Mouse (Mus musculus) C2C12 (cell line): ENCODE measurements around the gene Psmb1. TPM values are rescaled to one million over a fixed set of nuclear protein-coding genes. Genes with fewer than 3 reads are reported as not detected.
"Not testable (repeated sequence)": the region's sequence is repeated elsewhere in the genome, so short reads cannot be mapped to it uniquely, and the experiment has no call there.

Source experiments
- H3K27me3 ChIP-seq: one replicate; pipeline ENCODE4 v1.6.1; 2011; ENCODE audit not compliant: control insufficient read depth, insufficient read depth, insufficient read length
- H3K36me3 ChIP-seq: one replicate; pipeline ENCODE4 v1.6.1; 2011; ENCODE audit not compliant: control insufficient read depth, insufficient read depth
- H3K4me3 ChIP-seq: one replicate; pipeline ENCODE4 v1.5.1; 2011; ENCODE audit warnings: mild to moderate bottlenecking, control low read depth; ENCODE audit not compliant: poor library complexity, insufficient read depth, severe bottlenecking
- H3K79me2 ChIP-seq: one replicate; pipeline ENCODE4 v1.6.1; 2011; ENCODE audit not compliant: control insufficient read depth, insufficient read depth
- H3K79me3 ChIP-seq: one replicate; pipeline ENCODE4 v1.6.1; 2011; ENCODE audit warnings: low read depth, control low read depth
- H3ac ChIP-seq: one replicate; pipeline ENCODE3; 2011; ENCODE audit warnings: low read depth; ENCODE audit not compliant: control insufficient read depth, insufficient read length
- CEBPB ChIP-seq: IDR thresholded peaks from one replicate; pipeline ENCODE4 v1.6.1; 2011; ENCODE audit warnings: low read depth, mild to moderate bottlenecking, control low read depth, moderate library complexity
- CTCF ChIP-seq: IDR thresholded peaks from one replicate; pipeline ENCODE4 v1.5.1; 2011; ENCODE audit not compliant: control insufficient read depth, insufficient read depth, insufficient read length
- FOSL1 ChIP-seq: IDR thresholded peaks from one replicate; pipeline ENCODE4 v1.8.0; 2011; ENCODE audit warnings: mild to moderate bottlenecking, low read length; ENCODE audit not compliant: poor library complexity, insufficient read depth, severe bottlenecking
- MAX ChIP-seq: IDR thresholded peaks from one replicate; pipeline ENCODE4 v1.6.1; 2011; ENCODE audit warnings: mild to moderate bottlenecking, control low read depth
- MYOD1 ChIP-seq: IDR thresholded peaks from one replicate; pipeline ENCODE4 v1.6.1; 2011; ENCODE audit warnings: low read depth; ENCODE audit not compliant: control insufficient read depth, insufficient read length
- MYOG ChIP-seq: IDR thresholded peaks from one replicate; pipeline ENCODE4 v1.6.1; 2011; ENCODE audit not compliant: control insufficient read depth, insufficient read length; ENCODE audit errors: extremely low read depth
- USF1 ChIP-seq: IDR thresholded peaks from one replicate; pipeline ENCODE4 v1.6.1; 2011; ENCODE audit warnings: low read depth, mild to moderate bottlenecking, control low read depth, moderate library complexity
- polyA plus RNA-seq: library from polyadenylated mRNA; unstranded; fragments of >200 nt; fragmentation: generic; extraction: Trizol; gene quantifications from one replicate; pipeline ENCODE4 v1.2.1, GENCODE M21; 2012; ENCODE audit warnings: missing spikeins

Gene Psmb1
- polyA plus RNA-seq, 1 experiment: 216 TPM

DNA sequence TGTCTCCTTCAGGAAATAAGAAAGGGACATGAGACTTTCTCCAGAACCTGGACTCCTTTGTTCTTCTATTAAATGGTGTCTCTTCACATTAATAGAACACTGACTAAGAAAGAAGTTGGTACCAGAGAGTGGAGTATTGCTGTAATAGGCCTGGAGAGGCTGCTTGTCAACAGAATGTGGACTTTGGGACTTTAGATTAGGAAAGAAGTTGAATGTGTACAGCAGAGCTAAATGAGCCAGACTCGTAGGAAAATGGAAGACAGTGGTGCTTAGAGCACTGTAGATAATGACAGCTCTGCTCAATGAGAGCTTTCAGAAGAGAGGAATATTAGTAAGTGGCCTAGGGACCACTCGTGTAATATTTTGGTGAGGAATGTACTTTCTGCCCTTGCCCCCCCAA is 43.0 kb downstream of the Psmb1 start:
- TF ChIP-seq MAX (no peak), MYOD1 (no peak), FOSL1 (no peak), CEBPB (no peak), MYOG (no peak)
- no peak overlapping the region for H3ac ChIP-seq
- no peaks in the 10 kb centered on the region for H3K79me2 ChIP-seq
- H3K79me3 ChIP-seq: no peaks in the 10 kb centered on the region
- H3K27me3 ChIP-seq: no peaks in the 10 kb centered on the region
- no peaks in the 10 kb centered on the region for H3K36me3 ChIP-seq
- H3K4me3 ChIP-seq: no peak overlapping the region

DNA sequence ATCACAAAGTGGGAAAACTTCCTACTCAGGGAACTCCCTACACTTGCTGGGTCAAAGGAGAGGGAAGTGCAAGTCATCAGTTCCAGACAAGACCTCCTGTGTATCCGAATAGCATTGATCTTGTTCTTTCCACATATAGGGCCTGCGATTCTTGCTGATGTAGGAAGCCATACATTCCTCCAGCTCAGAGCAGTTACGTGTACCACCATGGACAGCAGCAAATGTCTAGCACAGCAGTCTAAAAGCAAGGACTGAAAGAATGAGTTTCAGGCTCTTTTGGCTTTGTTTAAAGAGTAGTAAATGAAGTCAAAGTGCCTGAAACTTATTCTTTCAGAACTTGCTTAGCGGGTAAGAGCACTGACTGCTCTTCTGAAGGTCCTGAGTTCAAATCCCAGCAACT is 44.3 kb downstream of the Psmb1 start:
- Histone ChIP-seq H3K4me3 (no peak overlapping the region), H3K27me3 (no peaks in the 10 kb centered on the region), H3K36me3 (no peaks in the 10 kb centered on the region), H3K79me2 (no peaks in the 10 kb centered on the region), H3ac (no peak overlapping the region), H3K79me3 (no peaks in the 10 kb centered on the region)
- TF ChIP-seq CEBPB (no peak), MAX (no peak), MYOG (no peak)

DNA sequence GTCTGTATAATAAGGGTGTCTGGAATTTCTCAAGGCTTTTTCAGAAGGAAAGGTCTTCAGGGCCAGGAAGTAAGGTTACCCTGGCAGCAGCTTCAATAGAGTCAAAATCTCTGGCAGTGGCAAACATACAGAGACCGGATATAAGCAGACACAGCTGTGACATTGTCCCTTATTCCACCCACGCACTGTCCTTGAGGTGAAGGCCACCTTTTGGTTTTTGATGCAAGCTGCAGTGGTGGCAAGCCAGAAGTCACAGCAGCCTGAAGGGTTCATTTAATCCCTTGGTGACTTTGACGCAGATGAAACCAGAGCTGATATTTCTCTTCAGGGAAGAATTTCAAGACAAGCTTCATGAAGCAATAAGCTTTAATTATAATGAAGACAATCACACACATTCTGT is 49.9 kb downstream of the Psmb1 start:
- Histone ChIP-seq H3K79me2 (no peaks in the 10 kb centered on the region), H3ac (no peak overlapping the region), H3K79me3 (no peaks in the 10 kb centered on the region), H3K4me3 (no peak overlapping the region), H3K36me3 (no peaks in the 10 kb centered on the region), H3K27me3 (no peaks in the 10 kb centered on the region)
- no peak for TF ChIP-seq MYOD1
- TF ChIP-seq CTCF: no peak
- TF ChIP-seq MYOG: no peak
- no peak for TF ChIP-seq USF1

DNA sequence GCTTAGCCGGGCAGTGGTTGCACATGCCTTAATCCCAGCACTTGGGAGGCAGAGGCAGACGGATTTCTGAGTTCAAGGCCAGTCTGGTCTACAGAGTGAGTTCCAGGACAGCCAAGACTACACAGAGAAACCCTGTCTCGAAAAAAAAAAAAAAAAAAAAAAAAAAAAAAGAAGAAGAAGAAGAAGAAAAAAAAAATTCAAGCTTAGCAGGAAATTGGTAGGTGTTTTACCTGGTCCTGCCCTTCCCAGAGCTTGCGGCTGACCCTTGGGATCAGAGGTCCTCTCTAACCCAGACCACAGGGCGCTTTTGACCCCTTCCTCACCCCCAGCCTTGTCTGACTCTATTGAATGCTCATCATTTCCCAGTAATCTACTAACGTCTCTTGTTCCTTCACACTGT is 50.4 kb downstream of the Psmb1 start:
- H3K79me2 ChIP-seq, H3ac ChIP-seq, H3K36me3 ChIP-seq, H3K27me3 ChIP-seq, H3K79me3 ChIP-seq, H3K4me3 ChIP-seq: not testable (repeated sequence)

DNA sequence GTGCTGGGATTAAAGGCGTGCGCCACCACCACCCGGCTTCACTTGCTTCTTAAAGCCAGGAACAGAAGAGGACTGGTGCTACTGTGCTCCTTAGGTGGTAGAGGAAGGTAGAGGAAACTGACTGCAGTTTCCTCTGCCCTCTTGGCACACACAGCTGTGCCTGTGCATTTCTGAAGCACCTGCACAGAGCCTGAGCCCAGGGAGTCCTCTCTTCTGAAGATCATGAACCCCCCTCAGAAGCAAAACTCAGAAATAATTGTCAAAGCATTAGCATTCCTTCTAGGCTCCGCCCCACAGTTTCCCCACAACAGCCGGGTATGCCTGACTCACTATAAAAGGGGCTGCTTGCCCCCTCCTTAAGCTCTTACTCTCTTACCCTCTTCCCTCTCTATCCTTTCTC is 51.7 kb downstream of the Psmb1 start:
- Histone ChIP-seq H3K79me2 (no peaks in the 10 kb centered on the region), H3K36me3 (no peaks in the 10 kb centered on the region), H3K79me3 (no peaks in the 10 kb centered on the region), H3K4me3 (no peak overlapping the region), H3ac (no peak overlapping the region), H3K27me3 (no peaks in the 10 kb centered on the region)
- TF ChIP-seq MYOD1 (no peak), CEBPB (no peak), MAX (no peak), MYOG (no peak), CTCF (no peak), USF1 (no peak)

DNA sequence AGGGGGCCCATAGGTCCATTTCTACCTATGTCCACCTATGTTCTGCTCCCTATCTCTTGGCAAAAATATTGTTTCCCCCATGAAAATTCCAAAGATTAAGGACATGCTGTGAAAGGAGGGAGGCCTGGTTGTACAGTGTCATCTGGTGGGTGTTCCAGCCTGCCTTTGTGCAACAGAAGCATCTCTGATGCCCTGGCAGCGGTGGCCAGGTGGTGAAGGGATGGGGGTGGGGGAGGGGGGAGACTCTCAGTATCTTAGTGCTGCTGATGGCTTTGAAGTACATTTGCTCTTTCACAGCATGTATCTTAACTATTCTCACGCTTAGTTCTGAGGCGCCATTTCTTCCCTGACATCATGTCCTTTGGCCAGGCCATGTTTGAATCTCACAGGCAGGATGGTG is 54.1 kb downstream of the Psmb1 start:
- no peak overlapping the region for H3ac ChIP-seq
- no peaks in the 10 kb centered on the region for H3K79me3 ChIP-seq
- H3K4me3 ChIP-seq: no peak overlapping the region
- TF ChIP-seq MAX (no peak), CTCF (no peak), FOSL1 (no peak), CEBPB (no peak), USF1 (no peak), MYOD1 (no peak)
- H3K36me3 ChIP-seq: no peaks in the 10 kb centered on the region
- no peaks in the 10 kb centered on the region for H3K27me3 ChIP-seq
- H3K79me2 ChIP-seq: no peaks in the 10 kb centered on the region

DNA sequence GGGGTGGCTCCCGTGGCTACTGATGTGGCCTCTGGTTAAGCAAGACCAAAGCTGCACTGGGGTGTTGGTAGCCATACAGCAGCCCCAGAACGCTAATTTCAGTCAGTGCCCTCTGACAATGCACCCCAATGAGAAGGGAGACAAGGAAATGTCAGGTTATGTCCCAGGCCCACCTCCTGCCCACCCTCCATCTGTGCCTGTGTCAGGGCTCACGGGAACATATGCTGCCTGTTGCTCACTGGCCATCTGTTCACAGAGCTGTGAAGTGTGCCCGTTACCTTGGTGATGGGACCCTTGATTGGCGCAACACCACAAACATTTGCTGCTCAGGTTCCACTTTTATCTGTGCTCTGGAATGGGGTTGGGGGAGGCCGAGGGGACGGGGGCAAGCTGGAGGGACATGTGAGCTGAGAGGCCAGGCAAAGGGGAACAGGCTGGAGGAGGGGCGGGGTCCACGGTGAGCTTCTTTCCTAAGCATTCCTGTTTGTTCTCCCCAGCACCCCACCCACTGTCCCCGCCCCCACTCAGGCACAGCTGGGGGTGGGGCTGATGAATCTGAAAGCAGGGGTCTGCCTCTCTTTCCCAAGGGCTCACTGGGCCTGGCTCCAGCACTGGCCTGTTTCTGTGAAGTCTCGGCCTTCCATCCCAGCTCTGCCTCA is 59.0 kb downstream of the Psmb1 start:
- no peaks in the 10 kb centered on the region for H3K79me2 ChIP-seq
- no peaks in the 10 kb centered on the region for H3K79me3 ChIP-seq
- no peak overlapping the region for H3ac ChIP-seq
- TF ChIP-seq MAX: no peak
- no peak overlapping the region for H3K4me3 ChIP-seq
- no peaks in the 10 kb centered on the region for H3K27me3 ChIP-seq
- H3K36me3 ChIP-seq: no peaks in the 10 kb centered on the region
